Mouse (Mus musculus) kidney, postnatal 0 days (tissue): ENCODE measurements at regions not wholly inside any gene's neighbourhood (a gene's known extent, or its start where the extent isn't known, plus 50 kb on each side); places are given as distances from the start of the nearest gene placed in this dataset.

Experiments used
- ATAC-seq: fragments of 200-750 bp; cut with Nextera tagmentation; replicated peaks from 2 replicates; pipeline ENCODE4 v1.8.0; 2017; ENCODE audit warnings: low read depth, moderate number of reproducible peaks, moderate TSS enrichment, moderate library complexity; ENCODE audit not compliant: low FRiP score
- DNase-seq: peaks from one replicate; pipeline ENCODE4 v3.0.0-alpha.2; 2016; ENCODE audit warnings: low spot score
- H3K27ac ChIP-seq: fragments of 300-500 bp; sonication (generic); 2 replicates; pipeline ENCODE4 v1.5.1; 2014; ENCODE audit warnings: mild to moderate bottlenecking
- H3K27me3 ChIP-seq: fragments of 300-500 bp; sonication (generic); 2 replicates; pipeline ENCODE4 v1.6.1; 2014; ENCODE audit warnings: low read length, mixed read lengths; ENCODE audit not compliant: insufficient read depth
- H3K36me3 ChIP-seq: fragments of 300-500 bp; sonication (generic); 2 replicates; pipeline ENCODE4 v1.6.1; 2014; ENCODE audit warnings: low read length, mixed read lengths; ENCODE audit not compliant: insufficient read depth
- H3K4me1 ChIP-seq: fragments of 300-500 bp; sonication (generic); replicated peaks from 2 replicates; pipeline ENCODE4 v1.6.1; 2014; ENCODE audit warnings: antibody characterized with exemption, low read length, mixed read lengths; ENCODE audit not compliant: insufficient read depth
- H3K4me2 ChIP-seq: fragments of 300-500 bp; sonication (generic); 2 replicates; pipeline ENCODE4 v1.6.1; 2014; ENCODE audit warnings: mild to moderate bottlenecking, low read length, moderate library complexity, mixed read lengths
- H3K4me3 ChIP-seq: fragments of 300-500 bp; sonication (generic); replicated peaks from 2 replicates; pipeline ENCODE4 v1.5.1; 2014; ENCODE audit warnings: low read depth, low read length
- H3K9ac ChIP-seq: fragments of 300-500 bp; sonication (generic); 2 replicates; pipeline ENCODE4 v1.6.1; 2014; ENCODE audit warnings: low read depth, low read length
- H3K9me3 ChIP-seq: fragments of 300-500 bp; sonication (generic); replicated peaks from 2 replicates; pipeline ENCODE4 v1.6.1; 2016; ENCODE audit warnings: low read length, inconsistent platforms, mixed read lengths
- CTCF ChIP-seq: IDR thresholded peaks from 2 replicates; pipeline ENCODE4 v1.5.1; 2016; ENCODE audit warnings: antibody characterized with exemption, low read depth, mild to moderate bottlenecking, moderate library complexity
- WGBS: fragments of 180-500 bp; shearing (Covaris S2); extraction: QIAGEN DNeasy Blood & Tissue Kit; methylation state at CpG from one replicate; pipeline ENCODE4 v1.1.7; 2014; 5-methylcytosine and 5-hydroxymethylcytosine counted together

GRCm38 (mm10) chr1:60823006-60823665 is 63.7 kb upstream of the Ctla4 start:
- H3K27ac ChIP-seq = no peak overlapping the region
- WGBS = 56% methylated on average over 8 of the region's 8 CpGs
- H3K4me3 ChIP-seq = no peak overlapping the region
- no peaks in the 10 kb centered on the region for H3K9me3 ChIP-seq
- no peaks in the 10 kb centered on the region for H3K27me3 ChIP-seq
- H3K36me3 ChIP-seq = no peaks in the 10 kb centered on the region
- DNase-seq = peak; percentile 37
- peak; percentile 64 for TF ChIP-seq CTCF
- no peak for ATAC-seq
- H3K9ac ChIP-seq = no peak overlapping the region
- no peaks in the 10 kb centered on the region for H3K4me1 ChIP-seq
- H3K4me2 ChIP-seq = no peak overlapping the region

- ATAC-seq = no peak
- no peak for DNase-seq
- Histone ChIP-seq H3K36me3 (no peaks in the 10 kb centered on the region), H3K27ac (no peak overlapping the region), H3K9ac (no peak overlapping the region), H3K9me3 (no peaks in the 10 kb centered on the region), H3K4me3 (no peak overlapping the region), H3K4me2 (no peak overlapping the region), H3K27me3 (no peaks in the 10 kb centered on the region), H3K4me1 (no peaks in the 10 kb centered on the region)
- WGBS = 86% methylated on average over 5 of the region's 5 CpGs
- TF ChIP-seq CTCF = no peak
Measured at GRCm38 (mm10) chr1:60824218-60825125, 62.3 kb upstream of the Ctla4 start.

GRCm38 (mm10) chr1:60825256-60826186 is 61.3 kb upstream of the Ctla4 start:
- WGBS = 47% methylated on average over 9 of the region's 9 CpGs
- DNase-seq = peak; percentile 53

GRCm38 (mm10) chr1:60826981-60827380 is 59.8 kb upstream of the Ctla4 start:
- Histone ChIP-seq H3K4me3 (no peak overlapping the region), H3K27ac (no peak overlapping the region), H3K4me2 (no peak overlapping the region), H3K27me3 (no peaks in the 10 kb centered on the region), H3K4me1 (no peaks in the 10 kb centered on the region), H3K9me3 (no peaks in the 10 kb centered on the region), H3K9ac (no peak overlapping the region), H3K36me3 (no peaks in the 10 kb centered on the region)
- TF ChIP-seq CTCF = no peak
- DNase-seq (no peak), ATAC-seq (no peak)

More at GRCm38 (mm10) chr1:60825256-60826186, 61.3 kb upstream of the Ctla4 start:
- no peaks in the 10 kb centered on the region for H3K4me1 ChIP-seq
- no peak overlapping the region for H3K4me3 ChIP-seq
- H3K36me3 ChIP-seq = no peaks in the 10 kb centered on the region
- ATAC-seq = no peak; the same call in 1 of the 2 replicates
- no peak overlapping the region for H3K4me2 ChIP-seq
- TF ChIP-seq CTCF = no peak
- H3K9ac ChIP-seq = no peak overlapping the region
- H3K9me3 ChIP-seq = no peaks in the 10 kb centered on the region
- H3K27me3 ChIP-seq = no peaks in the 10 kb centered on the region
- H3K27ac ChIP-seq = peak overlapping the region; percentile 42; the same call in 1 of the 2 replicates

GRCm38 (mm10) chr1:60828152-60828551 is 58.6 kb upstream of the Ctla4 start:
- Histone ChIP-seq H3K4me1 (no peaks in the 10 kb centered on the region), H3K27me3 (no peaks in the 10 kb centered on the region), H3K4me3 (no peak overlapping the region), H3K4me2 (no peak overlapping the region), H3K9ac (no peak overlapping the region), H3K27ac (no peak overlapping the region), H3K9me3 (no peaks in the 10 kb centered on the region), H3K36me3 (no peaks in the 10 kb centered on the region)
- no peak for DNase-seq
- no peak for ATAC-seq
- 90% methylated on average over 6 of the region's 6 CpGs for WGBS
- TF ChIP-seq CTCF = no peak

- TF ChIP-seq CTCF = no peak
- Histone ChIP-seq H3K4me3 (no peak overlapping the region), H3K27ac (no peak overlapping the region), H3K4me1 (no peaks in the 10 kb centered on the region), H3K9me3 (no peaks in the 10 kb centered on the region), H3K9ac (no peak overlapping the region), H3K27me3 (no peaks in the 10 kb centered on the region), H3K4me2 (no peak overlapping the region), H3K36me3 (no peaks in the 10 kb centered on the region)
- WGBS = 65% methylated on average over 3 of the region's 3 CpGs
- ATAC-seq (no peak), DNase-seq (no peak)
Measured at GRCm38 (mm10) chr1:60829849-60830248, 57.0 kb upstream of the Ctla4 start.
